Mouse (Mus musculus): ENCODE data around the gene Sptlc2.

The Sptlc2 gene

DNA sequence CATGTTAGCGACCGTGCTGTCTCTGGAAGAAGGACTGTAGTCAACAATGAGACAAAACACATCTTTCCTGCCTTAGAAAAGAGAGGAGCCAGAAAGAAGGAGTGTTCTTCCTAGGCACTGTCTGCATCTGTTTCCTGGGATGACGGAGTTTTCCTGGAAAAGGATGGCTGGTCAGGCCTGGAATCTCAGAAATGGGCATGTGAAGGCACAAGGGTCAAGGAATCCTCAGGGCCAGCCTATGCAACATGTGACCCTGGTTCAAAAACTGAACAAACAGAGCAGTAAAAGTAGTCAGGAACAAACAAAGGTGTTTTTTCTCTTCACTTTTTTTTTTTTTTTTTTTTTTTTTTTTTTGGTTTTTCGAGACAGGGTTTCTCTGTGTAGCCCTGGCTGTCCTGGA is 9.0 kb upstream of the Sptlc2 start:
- DNase-seq (ENCODE audit: low spot score in 2 of 2): no peak

DNA sequence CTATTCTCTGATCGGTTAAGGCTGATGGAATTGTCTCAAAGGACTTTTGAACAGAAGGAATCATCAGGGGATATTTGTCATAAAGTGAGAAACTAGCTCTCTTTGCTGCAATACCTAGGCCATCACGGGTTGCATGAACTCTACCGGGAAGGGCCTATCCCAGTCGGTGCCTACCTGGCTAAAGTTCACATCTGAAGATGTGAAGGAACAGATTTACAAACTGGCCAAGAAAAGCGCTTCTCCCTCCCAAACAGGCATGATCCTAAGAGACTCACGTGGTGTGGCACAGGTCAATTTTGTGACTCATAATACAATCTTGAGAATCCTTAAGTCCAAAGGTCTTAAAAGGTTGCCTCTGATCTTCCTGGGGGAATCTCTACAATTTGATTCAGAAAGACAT is 6.2 kb upstream of the Sptlc2 start:
- no peak for DNase-seq (ENCODE audit: low spot score in 2 of 2)

DNA sequence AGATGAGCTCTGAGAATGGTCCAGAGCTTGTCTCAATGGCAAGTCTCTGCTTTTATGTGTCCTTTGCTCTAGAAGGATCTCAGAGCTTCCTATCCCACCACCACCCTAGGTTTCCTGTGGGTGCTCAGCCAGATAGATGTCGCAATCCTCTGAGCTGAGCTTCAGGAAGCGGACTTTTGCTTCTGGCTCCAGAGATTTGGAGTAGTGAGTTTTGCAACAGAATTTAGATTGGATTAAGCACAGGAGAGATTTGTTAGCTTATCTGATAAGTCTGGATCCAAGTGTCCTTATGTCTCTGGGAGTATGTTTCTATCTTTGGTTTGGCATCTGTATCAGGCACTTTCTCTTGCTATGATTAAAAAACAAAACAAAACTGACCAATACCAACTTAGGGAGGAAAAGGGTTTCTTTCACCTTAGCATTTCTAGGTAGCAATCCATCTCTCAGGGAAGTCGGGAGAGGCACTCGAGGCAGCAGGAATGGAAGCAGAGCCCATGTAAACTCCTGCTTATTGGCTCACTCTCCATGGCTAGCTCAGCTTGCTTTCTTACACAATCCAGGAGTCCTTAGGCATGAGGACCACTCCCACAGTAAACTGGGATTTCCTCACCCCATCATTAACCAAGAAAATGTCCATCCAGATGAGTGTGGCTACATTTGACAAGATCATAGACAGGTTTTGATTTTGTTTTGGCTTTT is 5.4 kb upstream of the Sptlc2 start:
- no peak for DNase-seq (ENCODE audit: low spot score in 2 of 2)

DNA sequence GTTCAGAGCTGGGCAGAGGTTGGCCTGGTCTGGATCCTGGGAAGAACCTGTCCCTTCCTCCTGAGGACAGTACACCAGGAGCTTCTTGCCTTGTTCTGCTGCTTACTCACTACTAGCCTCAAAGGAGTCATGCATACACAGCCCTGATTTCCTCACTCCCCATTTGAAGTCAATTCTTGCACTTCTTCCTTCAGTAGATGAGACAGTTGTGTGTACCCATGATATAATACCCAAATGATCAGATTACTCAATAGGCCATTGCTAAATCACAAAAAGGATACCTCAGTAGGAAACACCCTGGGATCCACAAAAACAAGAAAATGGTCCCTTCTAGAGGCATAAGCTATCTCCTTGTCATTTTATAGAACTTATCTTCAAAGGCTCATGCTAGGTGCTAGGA is 3.2 kb upstream of the Sptlc2 start:
- DNase-seq (ENCODE audit: low spot score in 2 of 2): no peak

DNA sequence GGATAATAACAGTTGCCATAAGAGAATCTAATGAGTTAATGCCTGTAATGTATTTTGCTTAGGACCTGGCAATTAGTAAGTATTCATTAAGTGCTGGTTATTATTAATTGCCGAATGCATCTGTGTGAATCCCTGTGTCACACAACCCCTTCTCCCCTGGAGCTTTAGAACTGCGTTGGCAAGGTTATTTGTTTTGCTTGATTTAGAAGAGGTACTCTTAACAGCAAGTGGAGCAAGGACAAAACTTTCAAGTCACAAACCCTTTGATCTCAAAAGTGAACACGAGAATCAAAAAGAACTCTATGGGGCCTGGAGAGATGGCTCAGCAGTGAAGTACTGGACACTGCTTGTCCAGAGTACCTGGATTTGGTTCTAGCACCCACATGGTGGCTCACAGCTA is 1.1 kb upstream of the Sptlc2 start:
- no peak for DNase-seq (ENCODE audit: low spot score in 2 of 2)

DNA sequence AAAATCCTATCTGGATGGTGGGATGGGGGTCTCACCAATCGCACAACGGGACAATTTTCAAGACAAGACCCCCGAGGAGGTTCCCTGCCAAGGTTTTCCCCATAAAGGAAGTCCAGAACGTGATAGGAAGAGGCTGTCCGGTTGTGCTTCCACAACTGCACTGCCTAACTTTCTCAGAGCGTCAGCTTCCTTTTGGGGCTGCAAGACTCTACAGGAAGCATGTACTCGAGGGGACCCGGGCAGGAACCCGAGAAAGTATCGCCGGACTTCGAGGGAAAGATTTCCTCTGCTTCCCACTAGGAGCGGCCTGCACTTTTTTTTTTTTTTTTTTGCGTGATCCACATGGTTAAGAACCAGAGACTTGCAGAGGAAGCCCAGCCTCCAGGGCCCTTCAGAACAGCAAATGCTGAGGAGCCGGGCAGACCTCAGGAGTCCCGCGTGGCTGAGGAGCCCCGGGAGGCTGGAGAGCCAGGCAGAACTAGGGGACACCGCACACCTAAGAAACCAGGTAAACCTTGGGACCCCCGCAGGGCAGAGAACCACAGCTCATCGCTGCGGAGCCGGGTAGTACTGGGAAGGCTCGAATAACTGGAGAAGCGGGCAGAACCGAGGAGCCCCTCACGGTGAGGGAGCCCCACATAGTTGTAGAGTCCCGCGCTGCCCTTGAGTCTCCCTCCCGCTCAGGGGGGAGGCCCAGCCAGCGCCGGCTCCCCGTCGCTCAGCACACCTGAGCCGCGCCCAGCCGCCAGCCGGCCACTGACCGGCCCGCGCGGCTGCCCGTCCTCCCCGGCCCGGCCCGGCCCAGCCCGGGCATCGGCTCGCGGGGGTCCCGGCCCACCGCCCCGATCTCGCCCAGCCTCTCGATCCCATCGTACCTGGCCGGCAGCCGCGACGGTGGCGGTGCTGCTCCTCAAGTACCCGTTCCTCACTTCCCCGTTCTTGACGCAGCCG is 709 bp downstream of the Sptlc2 start:
- DNase-seq (ENCODE audit: low spot score in 2 of 2): peak; percentile 22 to 24

DNA sequence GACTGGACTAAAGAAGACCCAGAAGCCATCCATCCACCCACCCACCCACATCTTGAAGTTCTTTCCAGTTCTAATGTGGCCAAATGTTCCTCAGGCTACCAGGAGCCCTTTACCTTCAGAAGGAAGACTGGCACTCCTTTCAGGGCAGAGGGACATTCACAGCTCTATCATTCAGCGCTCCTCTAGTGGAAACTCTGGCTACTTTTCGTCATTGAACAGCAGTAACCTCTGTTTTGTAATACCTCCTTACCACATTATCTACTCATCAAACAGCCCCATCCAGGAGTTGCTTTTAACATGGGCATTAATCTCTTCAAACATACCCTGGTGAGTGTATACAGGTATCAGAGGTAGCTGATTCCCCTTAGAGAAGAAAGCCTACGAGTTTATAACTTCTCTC is 3.1 kb downstream of the Sptlc2 start:
- DNase-seq (ENCODE audit: low spot score in 2 of 2): no peak

DNA sequence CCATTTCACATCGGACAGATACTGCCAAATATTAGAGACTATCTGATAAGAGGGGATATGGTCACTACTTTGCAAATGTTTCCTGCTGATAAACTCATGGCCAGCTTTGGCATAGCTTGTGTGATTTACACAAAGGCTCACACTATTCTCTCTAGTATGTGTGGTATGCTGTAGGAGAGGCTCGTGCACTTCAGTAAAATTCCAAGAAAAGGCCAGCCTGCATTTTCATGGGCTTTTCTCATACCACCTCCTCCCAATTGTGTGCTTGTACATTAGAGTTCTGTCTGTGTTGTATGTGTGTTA is 6.8 kb downstream of the Sptlc2 start:
- DNase-seq (ENCODE audit: low spot score in 2 of 2): no peak

DNA sequence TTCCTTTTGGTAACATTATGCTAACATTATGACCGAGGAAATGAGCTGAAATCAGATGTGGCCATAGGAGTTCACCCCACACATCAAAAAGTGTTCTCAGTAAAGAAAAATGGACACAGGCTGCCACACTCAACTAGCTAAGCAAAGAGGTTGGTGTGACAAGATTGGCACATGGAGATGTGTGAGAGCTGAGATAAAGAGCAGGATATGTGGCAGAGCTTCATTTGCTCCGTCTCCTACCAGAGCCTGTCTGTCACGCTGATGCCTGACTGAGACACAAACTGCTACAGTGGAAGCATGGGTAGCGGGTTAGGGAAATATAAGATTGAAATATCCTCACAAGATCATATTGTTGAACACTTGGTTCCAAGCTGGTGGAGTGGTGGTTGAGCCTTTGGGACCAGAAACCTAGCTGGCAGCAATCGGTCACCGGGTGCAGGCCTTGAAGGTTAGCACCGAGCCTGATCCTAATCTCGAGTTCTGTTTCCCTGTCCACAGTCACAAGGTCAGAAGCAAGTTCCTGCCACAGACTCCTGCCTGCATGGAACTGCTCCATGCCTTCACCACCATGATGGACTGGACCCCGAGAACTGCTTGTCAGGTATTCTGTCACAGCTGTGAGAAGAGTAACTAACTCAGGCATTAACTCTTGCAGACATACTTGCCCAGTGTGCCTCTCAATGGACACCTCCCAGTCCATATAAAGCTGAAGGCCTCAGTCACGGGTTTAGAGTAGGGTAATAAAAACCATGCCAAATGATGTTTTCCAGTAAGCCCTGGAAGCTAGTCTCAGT is 7.4 kb downstream of the Sptlc2 start:
- DNase-seq (ENCODE audit: low spot score in 2 of 2): no peak

DNA sequence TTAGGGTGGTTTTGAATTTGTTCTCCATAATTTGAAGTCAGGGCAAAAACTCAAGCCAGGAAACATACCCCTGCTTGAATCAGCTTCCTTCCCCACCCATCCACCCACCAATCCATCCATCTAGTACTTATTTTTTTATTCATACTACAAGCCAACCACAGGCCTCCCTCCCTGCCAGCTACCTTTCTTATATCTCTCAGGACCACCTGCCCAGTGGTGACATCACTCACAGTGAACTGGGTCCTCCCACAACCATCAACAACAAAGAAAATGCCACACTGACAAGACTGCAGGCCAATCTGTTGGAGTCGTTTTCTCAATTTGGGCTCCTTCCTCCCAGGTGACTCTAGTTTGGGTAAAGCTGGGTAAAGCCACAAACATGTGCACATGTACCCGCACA is 8.7 kb downstream of the Sptlc2 start:
- no peak for DNase-seq (ENCODE audit: low spot score in 2 of 2)

DNA sequence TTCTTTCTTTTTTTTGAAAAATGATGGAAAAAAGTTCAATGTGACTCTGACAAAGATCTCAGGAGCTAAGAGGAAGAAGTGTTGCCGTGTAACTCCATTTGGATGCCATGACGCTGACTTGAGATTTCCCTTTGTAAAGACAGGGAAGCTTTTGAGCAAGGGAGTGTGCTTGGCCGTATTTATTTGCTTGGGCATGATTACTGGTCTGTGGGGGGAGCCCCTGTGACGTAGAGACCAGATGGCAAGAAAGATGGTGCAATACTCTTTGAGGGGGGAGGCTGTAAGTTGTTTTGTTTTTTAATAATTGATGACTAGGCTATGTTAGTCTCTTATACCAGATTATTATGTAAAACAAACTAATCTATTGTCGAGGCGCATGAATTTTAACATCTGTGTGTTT is 14.0 kb downstream of the Sptlc2 start:
- no peak for DNase-seq (ENCODE audit: low spot score in 2 of 2)

DNA sequence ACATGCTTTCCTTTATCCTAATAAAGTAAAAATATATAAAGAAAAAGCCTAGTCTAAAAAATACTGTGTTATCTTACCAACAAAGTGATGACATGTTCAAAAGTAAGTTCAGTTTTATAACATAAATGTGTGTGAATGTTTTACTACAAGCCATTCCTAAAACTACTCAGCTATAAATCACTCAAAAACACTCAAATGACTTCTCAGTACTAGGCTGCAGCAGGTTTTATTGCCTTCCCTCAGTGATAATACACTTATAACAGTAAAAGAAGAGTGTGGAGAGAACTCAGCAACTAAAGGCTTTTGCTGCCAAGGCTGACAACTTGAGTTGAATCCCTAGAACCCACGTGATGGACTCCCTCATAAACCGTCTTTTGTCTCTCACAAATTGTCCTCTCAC is 18.8 kb downstream of the Sptlc2 start:
- DNase-seq (ENCODE audit: low spot score in 2 of 2): no peak

DNA sequence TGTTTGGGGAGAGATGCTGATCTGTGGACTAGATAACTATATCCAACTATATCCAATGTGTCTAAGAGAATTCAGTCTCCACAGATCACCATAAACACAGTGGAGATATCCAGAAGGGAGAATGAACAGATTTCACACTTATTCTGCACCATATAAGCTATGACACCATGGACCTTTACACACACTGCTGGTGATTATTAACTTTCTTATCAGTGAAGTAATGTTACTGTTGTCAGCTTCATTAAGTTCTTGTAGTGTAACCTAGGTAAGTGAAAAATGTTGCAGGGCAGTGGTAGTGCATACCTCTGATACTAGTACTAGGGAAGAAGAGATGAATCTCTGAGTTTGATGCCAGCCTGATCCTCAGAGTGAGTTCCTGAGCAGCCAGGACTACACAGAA is 20.1 kb downstream of the Sptlc2 start:
- DNase-seq (ENCODE audit: low spot score in 2 of 2): no peak

DNA sequence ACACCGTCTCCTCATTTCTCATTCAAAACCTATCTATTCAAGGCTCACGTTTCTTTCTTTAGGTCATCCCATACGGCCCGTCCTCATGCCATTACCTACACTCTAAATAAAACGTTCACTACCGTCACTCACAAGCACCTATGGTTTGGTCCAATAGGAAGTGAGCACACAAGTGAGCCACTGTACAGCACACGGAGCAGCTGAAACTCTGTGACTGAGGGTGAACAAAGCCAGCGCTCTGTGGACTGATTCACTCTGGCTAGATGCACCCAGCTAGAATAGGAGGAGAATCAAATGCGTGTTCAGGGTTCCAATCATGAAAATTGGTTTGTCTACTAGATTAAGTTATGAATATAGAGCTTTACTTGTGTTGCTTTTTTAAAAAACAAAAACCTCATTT is 22.5 kb downstream of the Sptlc2 start:
- no peak for DNase-seq (ENCODE audit: low spot score in 2 of 2)

DNA sequence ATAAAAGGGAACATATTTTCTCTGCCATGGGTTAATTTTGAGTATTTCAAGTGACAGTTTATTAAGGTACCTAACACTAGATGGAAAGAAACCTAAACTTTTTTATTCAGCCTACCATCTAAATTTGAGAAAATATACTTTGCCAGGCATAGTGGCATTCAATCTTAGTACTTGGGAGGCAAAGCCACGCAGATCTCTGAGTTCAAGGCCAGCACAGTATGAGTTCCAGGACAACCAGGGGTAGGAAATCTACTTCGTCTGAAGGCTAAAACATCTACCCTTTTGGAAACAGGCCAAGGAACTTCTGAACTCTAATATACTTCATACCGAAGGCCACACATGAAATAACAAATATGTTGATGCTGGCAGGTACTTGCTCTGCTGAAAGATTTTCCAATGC is 26.0 kb downstream of the Sptlc2 start:
- DNase-seq (ENCODE audit: low spot score in 2 of 2): no peak

DNA sequence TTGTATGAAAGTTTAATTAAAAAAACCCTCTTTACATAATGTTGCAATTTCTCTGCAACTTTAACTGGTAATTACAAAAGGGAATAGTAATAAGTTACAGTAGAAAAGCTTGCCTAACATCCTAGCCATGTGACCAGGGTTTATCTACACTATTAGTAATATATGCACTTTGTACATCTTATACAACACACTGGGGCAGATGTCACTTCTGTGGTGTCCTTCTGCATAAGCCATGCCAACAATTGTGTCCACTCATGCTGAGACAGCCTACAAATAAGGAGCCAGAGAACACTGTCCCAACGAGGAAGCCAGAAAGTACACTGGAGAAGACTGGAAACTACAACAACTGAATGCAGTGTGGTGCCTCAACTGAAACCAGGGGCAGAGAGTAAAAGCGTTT is 40.1 kb downstream of the Sptlc2 start:
- no peak for DNase-seq (ENCODE audit: low spot score in 2 of 2)

DNA sequence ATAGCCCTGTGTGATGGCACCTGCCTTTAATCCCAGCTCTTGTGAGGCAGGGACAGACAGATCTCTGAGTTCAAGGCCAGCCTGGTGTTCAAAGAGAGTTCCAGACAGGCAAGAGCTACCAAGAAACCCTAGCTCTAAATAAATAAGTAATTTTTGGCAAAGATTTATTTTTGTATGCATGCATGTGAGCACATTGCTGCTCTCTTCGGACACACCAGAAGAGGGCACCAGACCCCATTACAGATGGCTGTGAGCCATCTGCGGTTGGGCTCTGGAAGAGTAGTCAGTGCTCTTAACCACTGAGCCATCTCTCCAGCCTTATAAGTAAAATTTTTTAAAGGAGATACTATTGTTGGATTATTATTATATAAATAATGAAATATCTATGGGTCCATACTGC is 40.6 kb downstream of the Sptlc2 start:
- no peak for DNase-seq (ENCODE audit: low spot score in 2 of 2)

DNA sequence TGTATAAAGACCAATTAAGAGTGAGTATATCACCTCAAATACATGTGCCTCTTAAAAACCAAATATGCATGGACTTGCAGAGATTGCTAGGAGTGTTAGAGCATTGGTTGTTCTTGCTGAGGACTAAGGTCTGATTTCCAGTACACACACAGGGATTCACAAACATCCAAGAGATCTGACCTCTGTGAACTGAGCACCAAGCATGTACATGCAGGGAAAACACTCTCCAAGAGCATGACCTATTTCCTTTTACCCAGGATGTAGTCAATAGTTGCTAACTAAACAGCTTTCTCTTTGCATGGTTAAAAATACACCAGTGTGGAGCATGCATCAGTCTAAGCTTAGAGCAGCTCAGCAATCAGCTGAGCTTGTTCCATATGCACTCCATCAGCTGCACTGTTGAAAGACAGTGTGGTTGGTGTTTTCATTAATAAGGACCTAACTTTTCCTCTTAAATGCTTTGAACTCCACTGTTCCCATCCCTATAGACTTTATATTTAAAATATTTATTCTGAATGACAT is 45.0 kb downstream of the Sptlc2 start:
- DNase-seq (ENCODE audit: low spot score in 2 of 2): no peak

DNA sequence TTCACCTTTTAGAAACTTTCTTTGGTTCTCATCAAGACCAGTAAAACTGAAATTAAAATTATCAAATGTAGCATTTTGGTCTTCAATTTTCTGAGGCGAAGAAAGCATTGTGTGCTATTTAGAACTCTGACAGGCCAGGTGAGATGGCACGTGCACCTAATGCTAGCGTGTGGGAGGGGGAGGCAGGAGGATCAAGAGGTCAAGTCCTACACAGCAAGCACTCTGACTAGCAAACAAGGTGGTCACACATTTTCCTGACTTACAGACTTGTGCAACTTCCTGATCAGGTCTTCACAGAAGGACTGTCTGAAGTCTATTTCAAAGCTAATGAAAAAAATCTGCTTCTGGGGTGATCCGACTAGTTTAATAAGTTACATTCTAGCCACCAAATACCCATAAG is 50.1 kb downstream of the Sptlc2 start:
- DNase-seq (ENCODE audit: low spot score in 2 of 2): no peak

DNA sequence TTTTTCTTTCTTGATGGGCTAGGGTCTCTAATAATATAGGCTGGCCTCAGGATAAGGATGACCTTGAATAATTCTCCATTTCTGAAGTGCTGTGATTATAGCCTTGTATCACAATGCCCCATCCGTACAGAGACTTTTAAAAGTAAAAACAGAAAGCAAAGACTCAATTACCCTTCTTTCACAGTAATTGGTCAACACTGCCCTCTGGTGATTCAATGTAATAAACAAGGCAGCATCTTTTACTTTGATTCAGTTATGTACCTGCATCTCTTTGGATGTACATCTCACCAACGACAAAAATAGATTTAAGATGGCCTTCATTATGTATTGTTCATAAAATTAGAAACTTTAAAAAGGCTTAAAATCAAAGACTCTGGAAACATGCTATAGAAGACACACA is 53.3 kb downstream of the Sptlc2 start:
- DNase-seq (ENCODE audit: low spot score in 2 of 2): no peak

DNA sequence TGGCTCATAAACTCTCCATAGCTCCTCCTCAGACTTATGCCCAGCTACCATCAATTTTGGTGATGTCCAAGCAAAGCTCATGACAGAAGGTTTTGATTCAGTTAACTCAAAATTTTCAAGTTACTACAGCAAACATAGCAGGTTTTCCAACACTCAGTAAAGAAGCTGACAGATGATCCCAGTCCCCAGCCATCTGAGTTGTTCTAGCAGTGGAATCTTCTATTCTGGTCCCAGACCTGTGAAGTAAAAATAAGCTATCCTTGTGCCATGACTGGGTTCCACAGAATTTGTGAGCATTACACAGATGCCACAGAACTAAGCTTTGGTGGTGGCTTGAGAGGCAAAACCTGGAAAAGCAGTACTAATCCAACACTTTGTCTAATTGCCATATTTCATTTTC is 54.4 kb downstream of the Sptlc2 start:
- no peak for DNase-seq (ENCODE audit: low spot score in 2 of 2)

DNA sequence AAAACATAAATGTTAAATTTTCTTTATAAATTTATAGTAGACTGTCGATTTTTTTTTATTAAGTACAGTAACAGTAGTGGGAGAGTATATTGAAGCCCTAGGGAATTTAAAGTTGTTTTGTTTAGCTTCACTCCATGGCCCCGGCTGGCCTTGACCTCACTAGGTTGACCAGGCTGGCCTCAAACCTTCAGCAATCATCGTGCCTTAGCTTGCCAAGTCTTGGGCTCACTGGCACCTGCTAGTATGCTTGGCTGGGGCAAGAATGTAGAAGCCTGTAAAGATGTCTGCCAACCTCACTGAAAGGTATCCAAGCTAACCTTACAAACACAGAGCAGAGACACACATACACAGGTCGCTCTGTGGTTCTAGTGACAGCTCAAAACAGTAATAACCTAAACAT is 55.6 kb downstream of the Sptlc2 start:
- no peak for DNase-seq (ENCODE audit: low spot score in 2 of 2)

DNA sequence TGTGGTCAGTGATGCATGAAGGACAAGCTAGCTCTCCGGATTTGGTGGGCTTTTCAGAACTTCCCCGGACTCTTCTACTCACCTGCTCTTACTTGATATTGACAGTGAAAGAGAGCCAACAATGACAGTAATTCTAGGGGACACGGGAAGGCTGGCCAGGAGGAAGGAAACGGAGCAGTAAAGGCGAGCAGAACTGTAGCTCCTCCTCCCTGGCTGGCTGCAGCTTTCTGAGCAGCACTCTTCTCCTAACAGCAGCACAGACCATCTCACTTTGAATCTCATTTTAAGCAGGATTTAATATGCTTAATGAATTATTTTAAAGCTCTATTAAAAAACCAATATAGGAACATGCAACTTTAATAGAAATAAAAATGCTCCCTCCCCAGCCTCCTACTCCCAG is 56.2 kb downstream of the Sptlc2 start:
- DNase-seq (ENCODE audit: low spot score in 2 of 2): no peak

Data from frontal cortex, postnatal 25 days (tissue).